Mouse (Mus musculus) neural tube, embryonic 15.5 days (tissue): ENCODE results near the gene Dnmt1. TPM values are rescaled to one million over a fixed set of nuclear protein-coding genes. Genes with fewer than 3 reads are reported as not detected.
A peak's percentile ranks its signal among the peaks of the same experiment; 100 is the strongest.

ENCODE experiments used
- ATAC-seq: fragments of 200-750 bp; cut with Nextera tagmentation; 2 replicates; pipeline ENCODE4 v1.8.0; 2017; ENCODE audit warnings: mild to moderate bottlenecking, moderate TSS enrichment, moderate library complexity; ENCODE audit not compliant: low FRiP score
- H3K27ac ChIP-seq: fragments of 300-500 bp; sonication (generic); replicated peaks from 2 replicates; pipeline ENCODE4 v1.5.1; 2015; ENCODE audit warnings: mild to moderate bottlenecking, inconsistent platforms
- H3K27me3 ChIP-seq: fragments of 300-500 bp; sonication (generic); replicated peaks from 2 replicates; pipeline ENCODE4 v1.6.1; 2015; ENCODE audit warnings: inconsistent platforms
- H3K36me3 ChIP-seq: fragments of 300-500 bp; sonication (generic); 2 replicates; pipeline ENCODE4 v1.6.1; 2015; ENCODE audit warnings: inconsistent platforms
- H3K4me1 ChIP-seq: fragments of 300-500 bp; sonication (generic); 2 replicates; pipeline ENCODE4 v1.6.1; 2015; ENCODE audit warnings: inconsistent platforms
- H3K4me2 ChIP-seq: fragments of 300-500 bp; sonication (generic); 2 replicates; pipeline ENCODE4 v1.6.1; 2015; ENCODE audit warnings: inconsistent platforms, mild to moderate bottlenecking, moderate library complexity
- H3K4me3 ChIP-seq: fragments of 300-500 bp; sonication (generic); replicated peaks from 2 replicates; pipeline ENCODE4 v1.5.1; 2015; ENCODE audit warnings: mild to moderate bottlenecking, inconsistent platforms
- H3K9ac ChIP-seq: fragments of 300-500 bp; sonication (generic); replicated peaks from 2 replicates; pipeline ENCODE4 v1.6.1; 2015; ENCODE audit warnings: mild to moderate bottlenecking, inconsistent platforms
- H3K9me3 ChIP-seq: fragments of 300-500 bp; sonication (generic); replicated peaks from 2 replicates; pipeline ENCODE4 v1.6.1; 2016; ENCODE audit warnings: inconsistent platforms
- WGBS: fragments of 180-500 bp; shearing (Covaris S2); methylation state at CpG from one replicate; pipeline ENCODE4 v1.1.7; 2015; ENCODE audit warnings: mixed read lengths; 5-methylcytosine and 5-hydroxymethylcytosine counted together
- polyA plus RNA-seq: library from polyadenylated mRNA; unstranded; fragments of >200 nt; fragmentation: Nextera tagmentation; extraction: Ambion mirVana; gene quantifications from 2 replicates; pipeline ENCODE4 v1.2.1, GENCODE M21; 2015

The Dnmt1 gene
- polyA plus RNA-seq, 1 experiment from 2014 or later, result 51.6 TPM

- no peak overlapping the region for H3K4me3 ChIP-seq
- 95% methylated on average over 4 of the region's 4 CpGs for WGBS
- 0 out of 2 replicates have a peak, but pooled peaks cover 6% of the 10 kb centered on the region for H3K4me1 ChIP-seq
- H3K27me3 ChIP-seq, result no peaks in the 10 kb centered on the region
- no peak for ATAC-seq
- no peaks in the 10 kb centered on the region for H3K9me3 ChIP-seq
- no peak overlapping the region for H3K27ac ChIP-seq
- no peak overlapping the region for H3K9ac ChIP-seq
- no peaks in the 10 kb centered on the region for H3K36me3 ChIP-seq
- H3K4me2 ChIP-seq, result no peak overlapping the region
Observed at GRCm38 (mm10) chr9:20991587-20991986, 31.9 kb upstream of the Dnmt1 start.

- 0 out of 2 replicates have a peak overlapping the region, but pooled peaks have one; percentile 7 for H3K9ac ChIP-seq
- ATAC-seq, result no peak
- H3K36me3 ChIP-seq, result no peaks in the 10 kb centered on the region
- WGBS, result 4% methylated on average over 10 of the region's 10 CpGs
- H3K27ac ChIP-seq, result no peak overlapping the region
- H3K4me3 ChIP-seq, result no peak overlapping the region
- 0 out of 2 replicates have a peak, but pooled peaks cover 6% of the 10 kb centered on the region for H3K4me1 ChIP-seq
- H3K27me3 ChIP-seq, result no peaks in the 10 kb centered on the region
- H3K4me2 ChIP-seq, result peak overlapping the region; percentile 36
- no peaks in the 10 kb centered on the region for H3K9me3 ChIP-seq
Observed at GRCm38 (mm10) chr9:20990861-20991260, 31.2 kb upstream of the Dnmt1 start.

- Histone ChIP-seq H3K36me3 (no peaks in the 10 kb centered on the region), H3K27me3 (no peaks in the 10 kb centered on the region), H3K4me1 (0 out of 2 replicates have a peak, but pooled peaks cover 6% of the 10 kb centered on the region), H3K9me3 (no peaks in the 10 kb centered on the region), H3K4me3 (no peak overlapping the region), H3K27ac (no peak overlapping the region), H3K9ac (no peak overlapping the region), H3K4me2 (no peak overlapping the region)
- WGBS, result 27% methylated on average over 7 of the region's 7 CpGs
- no peak for ATAC-seq
Observed at GRCm38 (mm10) chr9:20987953-20988352, 28.3 kb upstream of the Dnmt1 start.

GRCm38 (mm10) chr9:20986952-20987686, 27.4 kb upstream of the Dnmt1 start:
- H3K9me3 ChIP-seq, result no peaks in the 10 kb centered on the region
- ATAC-seq, result no peak
- H3K27ac ChIP-seq, result no peak overlapping the region
- H3K4me3 ChIP-seq, result no peak overlapping the region
- no peak overlapping the region for H3K9ac ChIP-seq
- 0 out of 2 replicates have a peak, but pooled peaks cover 6% of the 10 kb centered on the region for H3K4me1 ChIP-seq
- no peaks in the 10 kb centered on the region for H3K27me3 ChIP-seq
- no peak overlapping the region for H3K4me2 ChIP-seq
- 67% methylated on average over 15 of the region's 15 CpGs for WGBS
- no peaks in the 10 kb centered on the region for H3K36me3 ChIP-seq

- no peak overlapping the region for H3K27ac ChIP-seq
- H3K4me1 ChIP-seq, result no peaks in the 10 kb centered on the region
- H3K9me3 ChIP-seq, result no peaks in the 10 kb centered on the region
- H3K4me2 ChIP-seq, result no peak overlapping the region
- H3K36me3 ChIP-seq, result no peaks in the 10 kb centered on the region
- 75% methylated on average over 5 of the region's 5 CpGs for WGBS
- ATAC-seq, result no peak
- no peak overlapping the region for H3K9ac ChIP-seq
- H3K4me3 ChIP-seq, result no peak overlapping the region
- H3K27me3 ChIP-seq, result no peaks in the 10 kb centered on the region
Observed at GRCm38 (mm10) chr9:20983169-20983568, 23.5 kb upstream of the Dnmt1 start.

GRCm38 (mm10) chr9:20982171-20982570, 22.5 kb upstream of the Dnmt1 start:
- Histone ChIP-seq H3K4me3 (no peak overlapping the region), H3K27ac (no peak overlapping the region), H3K4me2 (no peak overlapping the region), H3K4me1 (no peaks in the 10 kb centered on the region), H3K36me3 (no peaks in the 10 kb centered on the region), H3K27me3 (no peaks in the 10 kb centered on the region), H3K9ac (no peak overlapping the region), H3K9me3 (no peaks in the 10 kb centered on the region)
- no peak for ATAC-seq
- WGBS, result 68% methylated on average over 3 of the region's 3 CpGs

- H3K9me3 ChIP-seq, result no peaks in the 10 kb centered on the region
- H3K4me1 ChIP-seq, result peaks cover 18% of the 10 kb centered on the region
- H3K9ac ChIP-seq, result no peak overlapping the region
- ATAC-seq, result no peak
- H3K27me3 ChIP-seq, result no peaks in the 10 kb centered on the region
- no peaks in the 10 kb centered on the region for H3K36me3 ChIP-seq
- H3K4me2 ChIP-seq, result no peak overlapping the region
- WGBS, result 85% methylated on average over 7 of the region's 7 CpGs
- H3K27ac ChIP-seq, result no peak overlapping the region
- no peak overlapping the region for H3K4me3 ChIP-seq
Observed at GRCm38 (mm10) chr9:20979769-20980168, 20.1 kb upstream of the Dnmt1 start.

GRCm38 (mm10) chr9:20979181-20979580, 19.5 kb upstream of the Dnmt1 start:
- H3K27ac ChIP-seq, result no peak overlapping the region
- WGBS, result 65% methylated on average over 5 of the region's 5 CpGs
- no peak overlapping the region for H3K9ac ChIP-seq
- ATAC-seq, result no peak
- no peaks in the 10 kb centered on the region for H3K36me3 ChIP-seq
- no peak overlapping the region for H3K4me3 ChIP-seq
- peaks cover 20% of the 10 kb centered on the region for H3K4me1 ChIP-seq
- no peak overlapping the region for H3K4me2 ChIP-seq
- H3K27me3 ChIP-seq, result no peaks in the 10 kb centered on the region
- no peaks in the 10 kb centered on the region for H3K9me3 ChIP-seq

- WGBS, result 56% methylated on average over 10 of the region's 10 CpGs
- H3K27ac ChIP-seq, result no peak overlapping the region; the same call in 1 of the 2 replicates
Observed at GRCm38 (mm10) chr9:20978409-20979095, 18.9 kb upstream of the Dnmt1 start.

GRCm38 (mm10) chr9:20976961-20977689, 17.4 kb upstream of the Dnmt1 start:
- Histone ChIP-seq H3K36me3 (no peaks in the 10 kb centered on the region), H3K4me2 (peak overlapping the region; percentile 99), H3K9ac (peak overlapping the region; percentile 85), H3K27me3 (no peaks in the 10 kb centered on the region), H3K4me1 (peaks cover 40% of the 10 kb centered on the region), H3K9me3 (no peaks in the 10 kb centered on the region), H3K27ac (peak overlapping the region; percentile 80; the same call in 1 of the 2 replicates), H3K4me3 (peak overlapping the region; percentile 80)
- 4% methylated on average over 4 of the region's 4 CpGs for WGBS
- ATAC-seq, result 0 out of 2 replicates have a peak, but pooled peaks have one; percentile 16

More at GRCm38 (mm10) chr9:20978409-20979095, 18.9 kb upstream of the Dnmt1 start:
- H3K4me3 ChIP-seq, result no peak overlapping the region
- H3K9ac ChIP-seq, result no peak overlapping the region
- ATAC-seq, result no peak
- H3K4me2 ChIP-seq, result no peak overlapping the region
- H3K9me3 ChIP-seq, result no peaks in the 10 kb centered on the region
- no peaks in the 10 kb centered on the region for H3K27me3 ChIP-seq
- peaks cover 25% of the 10 kb centered on the region for H3K4me1 ChIP-seq
- H3K36me3 ChIP-seq, result no peaks in the 10 kb centered on the region

GRCm38 (mm10) chr9:20976216-20976960, 16.7 kb upstream of the Dnmt1 start, which contains the start of gene S1pr2:
TSS of gene S1pr2 (minus strand) at chr9:20976781.
- H3K27me3 ChIP-seq, result no peaks in the 10 kb centered on the region
- under 1% methylated on average over 42 of the region's 47 CpGs for WGBS

More at GRCm38 (mm10) chr9:20976216-20976960, 16.7 kb upstream of the Dnmt1 start, which contains the start of gene S1pr2:
- Histone ChIP-seq H3K4me1 (peaks cover 46% of the 10 kb centered on the region), H3K9me3 (no peaks in the 10 kb centered on the region), H3K4me2 (peak within 1 kb of the TSS; percentile 99), H3K9ac (peak within 1 kb of the TSS; percentile 85), H3K36me3 (no peaks in the 10 kb centered on the region), H3K4me3 (peak within 1 kb of the TSS; percentile 80), H3K27ac (peak within 1 kb of the TSS; percentile 80)
- peak; percentile 65 for ATAC-seq
